Mouse (Mus musculus) hindbrain, embryonic 16.5 days (tissue): Measurements from ENCODE around the gene Cnga3. TPM values are rescaled to one million over a fixed set of nuclear protein-coding genes. Genes with fewer than 3 reads are reported as not detected.

Experiments
- ATAC-seq: fragments of 200-750 bp; cut with Nextera tagmentation; 2 replicates; pipeline ENCODE4 v1.8.0; 2017; ENCODE audit warnings: moderate TSS enrichment, moderate library complexity
- H3K27ac ChIP-seq: fragments of 300-500 bp; sonication (generic); 2 replicates; pipeline ENCODE4 v1.5.1; 2014; ENCODE audit warnings: low read depth, mild to moderate bottlenecking, control low read depth, low read length, moderate library complexity
- H3K27me3 ChIP-seq: fragments of 300-500 bp; sonication (generic); replicated peaks from 2 replicates; pipeline ENCODE4 v1.6.1; 2014; ENCODE audit warnings: low read length; ENCODE audit not compliant: control insufficient read depth, insufficient read depth
- H3K36me3 ChIP-seq: fragments of 300-500 bp; sonication (generic); 2 replicates; pipeline ENCODE4 v1.6.1; 2014; ENCODE audit warnings: mild to moderate bottlenecking, low read length, moderate library complexity, mixed read lengths; ENCODE audit not compliant: control insufficient read depth, insufficient read depth
- H3K4me1 ChIP-seq: fragments of 300-500 bp; sonication (generic); 2 replicates; pipeline ENCODE4 v1.6.1; 2014; ENCODE audit warnings: low read depth, low read length; ENCODE audit not compliant: control insufficient read depth, insufficient read depth
- H3K4me2 ChIP-seq: fragments of 300-500 bp; sonication (generic); 2 replicates; pipeline ENCODE4 v1.6.1; 2014; ENCODE audit warnings: mild to moderate bottlenecking, low read length, control low read depth, moderate library complexity
- H3K4me3 ChIP-seq: fragments of 300-500 bp; sonication (generic); 2 replicates; pipeline ENCODE4 v1.5.1; 2014; ENCODE audit warnings: mild to moderate bottlenecking, low read length, control low read depth, moderate library complexity
- H3K9ac ChIP-seq: fragments of 300-500 bp; sonication (generic); 2 replicates; pipeline ENCODE4 v1.6.1; 2014; ENCODE audit warnings: low read depth, mild to moderate bottlenecking, control low read depth, low read length, moderate library complexity
- H3K9me3 ChIP-seq: fragments of 300-500 bp; sonication (generic); 2 replicates; pipeline ENCODE4 v1.6.1; 2014; ENCODE audit warnings: mild to moderate bottlenecking, low read length, moderate library complexity; ENCODE audit not compliant: control insufficient read depth
- WGBS: fragments of 180-500 bp; shearing (Covaris S2); extraction: QIAGEN DNeasy Blood & Tissue Kit; methylation state at CpG from one replicate; pipeline ENCODE4 v1.1.7; 2014; 5-methylcytosine and 5-hydroxymethylcytosine counted together
- polyA plus RNA-seq: library from polyadenylated mRNA; unstranded; fragments of >200 nt; fragmentation: Nextera tagmentation; extraction: Ambion mirVana; gene quantifications from 2 replicates; pipeline ENCODE4 v1.2.1, GENCODE M21; 2015

The Cnga3 gene
- polyA plus RNA-seq, 1 experiment from 2014 or later = 0.20 TPM

DNA sequence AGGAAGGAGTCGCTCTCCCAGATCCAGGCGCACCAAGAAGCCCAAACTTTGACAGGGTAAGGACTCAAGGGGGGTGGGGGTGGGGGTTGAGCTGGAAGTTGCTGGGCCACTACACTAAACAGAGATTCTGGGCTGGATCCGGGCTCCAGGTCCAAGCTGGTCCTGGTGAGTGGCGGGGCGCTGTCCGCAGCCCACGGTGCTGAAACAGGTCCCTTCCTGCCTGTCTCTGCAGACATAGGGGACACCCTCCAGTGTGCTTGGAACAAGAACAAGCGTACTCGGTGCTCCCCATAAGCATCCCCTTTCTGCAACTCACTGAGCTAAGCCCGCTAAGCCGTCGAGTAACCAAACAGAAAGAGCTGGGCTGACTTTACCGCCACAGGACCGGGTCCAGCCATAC, 4.2 kb downstream of the Cnga3 start:
- H3K9me3 ChIP-seq = no peaks in the 10 kb centered on the region
- H3K9ac ChIP-seq = no peak overlapping the region
- H3K4me3 ChIP-seq = no peak overlapping the region
- peaks cover 16% of the 10 kb centered on the region for H3K4me1 ChIP-seq
- ATAC-seq = no peak
- H3K27ac ChIP-seq = no peak overlapping the region
- no peaks in the 10 kb centered on the region for H3K36me3 ChIP-seq
- no peaks in the 10 kb centered on the region for H3K27me3 ChIP-seq
- WGBS = 12% methylated on average over 14 of the region's 14 CpGs
- H3K4me2 ChIP-seq = no peak overlapping the region

- ATAC-seq = no peak; the same call in 1 of the 2 replicates
- Histone ChIP-seq H3K27me3 (no peaks in the 10 kb centered on the region), H3K9me3 (no peaks in the 10 kb centered on the region), H3K4me1 (peaks cover 16% of the 10 kb centered on the region), H3K36me3 (no peaks in the 10 kb centered on the region), H3K9ac (no peak overlapping the region), H3K27ac (peak overlapping the region; percentile 57; the same call in 1 of the 2 replicates), H3K4me3 (no peak overlapping the region), H3K4me2 (no peak overlapping the region)
- WGBS = 77% methylated on average over 5 of the region's 5 CpGs
Measured at GRCm38 (mm10) chr1:37219593-37219992, 5.4 kb downstream of the Cnga3 start.

DNA sequence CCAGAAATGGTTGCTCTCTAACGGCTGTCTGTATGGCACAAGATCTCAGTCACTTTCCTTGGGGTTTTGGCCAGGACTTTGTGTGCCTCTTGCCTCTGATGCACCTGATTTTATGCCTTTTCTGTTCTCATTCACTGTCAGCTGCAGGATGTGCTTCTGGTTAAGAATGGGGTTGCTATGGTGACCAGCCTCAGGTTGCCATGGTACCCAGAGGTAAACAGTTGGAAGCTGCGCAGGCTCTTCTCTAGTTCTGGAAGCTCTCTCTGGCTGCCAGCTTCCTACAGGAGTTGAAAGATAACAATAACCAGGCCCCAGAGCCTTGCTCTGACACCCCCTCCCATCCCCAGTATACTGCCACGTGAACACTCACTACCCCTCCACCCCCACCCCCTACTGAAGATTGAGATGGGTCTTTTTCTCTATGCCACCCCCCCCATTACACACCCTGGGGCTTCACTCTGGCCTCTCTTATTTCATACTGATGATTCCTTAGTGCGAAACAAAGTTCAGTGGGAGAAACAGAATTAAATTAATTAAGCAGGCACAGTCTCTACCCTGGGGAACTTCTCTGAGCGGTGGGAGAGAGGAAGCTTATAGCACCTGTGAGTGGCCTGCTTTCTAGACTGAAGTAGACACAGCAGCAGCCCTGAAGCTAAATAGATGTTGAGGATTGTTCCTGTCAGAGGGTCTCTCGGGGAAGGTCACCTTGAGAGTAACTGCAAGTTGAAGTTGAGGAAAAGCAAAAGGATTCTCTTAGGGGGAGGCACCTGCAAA, 6.1 kb downstream of the Cnga3 start:
- 26% methylated on average over 6 of the region's 6 CpGs for WGBS
- Histone ChIP-seq H3K36me3 (no peaks in the 10 kb centered on the region), H3K4me2 (peak overlapping the region; percentile 20; the same call in 1 of the 2 replicates), H3K4me3 (no peak overlapping the region), H3K4me1 (peaks cover 16% of the 10 kb centered on the region), H3K9ac (no peak overlapping the region), H3K27me3 (no peaks in the 10 kb centered on the region), H3K9me3 (no peaks in the 10 kb centered on the region), H3K27ac (peak overlapping the region; percentile 57; the same call in 1 of the 2 replicates)
- ATAC-seq = peak; percentile 98

- ATAC-seq = no peak
- H3K4me2 ChIP-seq = no peak overlapping the region
- H3K36me3 ChIP-seq = no peaks in the 10 kb centered on the region
- 78% methylated on average over 7 of the region's 7 CpGs for WGBS
- H3K27ac ChIP-seq = no peak overlapping the region
- no peaks in the 10 kb centered on the region for H3K9me3 ChIP-seq
- H3K4me3 ChIP-seq = no peak overlapping the region
- no peaks in the 10 kb centered on the region for H3K27me3 ChIP-seq
- H3K9ac ChIP-seq = no peak overlapping the region
- H3K4me1 ChIP-seq = peaks cover 16% of the 10 kb centered on the region
Measured at GRCm38 (mm10) chr1:37222002-37222401, 7.8 kb downstream of the Cnga3 start.

- Histone ChIP-seq H3K4me3 (no peak overlapping the region), H3K4me2 (no peak overlapping the region), H3K4me1 (no peaks in the 10 kb centered on the region), H3K36me3 (no peaks in the 10 kb centered on the region), H3K9ac (no peak overlapping the region), H3K9me3 (no peaks in the 10 kb centered on the region), H3K27me3 (no peaks in the 10 kb centered on the region), H3K27ac (no peak overlapping the region)
- WGBS = 72% methylated on average over 6 of the region's 6 CpGs
- ATAC-seq = no peak
Measured at GRCm38 (mm10) chr1:37230404-37230803, 16.2 kb downstream of the Cnga3 start.

GRCm38 (mm10) chr1:37231295-37231701, 17.1 kb downstream of the Cnga3 start:
- H3K9ac ChIP-seq = no peak overlapping the region
- no peak overlapping the region for H3K4me3 ChIP-seq
- no peaks in the 10 kb centered on the region for H3K9me3 ChIP-seq
- H3K4me2 ChIP-seq = no peak overlapping the region
- ATAC-seq = no peak
- H3K36me3 ChIP-seq = no peaks in the 10 kb centered on the region
- no peak overlapping the region for H3K27ac ChIP-seq
- H3K27me3 ChIP-seq = no peaks in the 10 kb centered on the region
- no peaks in the 10 kb centered on the region for H3K4me1 ChIP-seq
- WGBS = 70% methylated on average over 6 of the region's 6 CpGs

- Histone ChIP-seq H3K9ac (no peak overlapping the region), H3K27me3 (no peaks in the 10 kb centered on the region), H3K9me3 (no peaks in the 10 kb centered on the region), H3K27ac (no peak overlapping the region), H3K4me1 (0 out of 2 replicates have a peak, but pooled peaks cover 2% of the 10 kb centered on the region), H3K36me3 (no peaks in the 10 kb centered on the region), H3K4me3 (no peak overlapping the region), H3K4me2 (no peak overlapping the region)
- WGBS = 46% methylated on average over 10 of the region's 10 CpGs
- peak; percentile 55 for ATAC-seq
Measured at GRCm38 (mm10) chr1:37239045-37239635, 24.9 kb downstream of the Cnga3 start.

DNA sequence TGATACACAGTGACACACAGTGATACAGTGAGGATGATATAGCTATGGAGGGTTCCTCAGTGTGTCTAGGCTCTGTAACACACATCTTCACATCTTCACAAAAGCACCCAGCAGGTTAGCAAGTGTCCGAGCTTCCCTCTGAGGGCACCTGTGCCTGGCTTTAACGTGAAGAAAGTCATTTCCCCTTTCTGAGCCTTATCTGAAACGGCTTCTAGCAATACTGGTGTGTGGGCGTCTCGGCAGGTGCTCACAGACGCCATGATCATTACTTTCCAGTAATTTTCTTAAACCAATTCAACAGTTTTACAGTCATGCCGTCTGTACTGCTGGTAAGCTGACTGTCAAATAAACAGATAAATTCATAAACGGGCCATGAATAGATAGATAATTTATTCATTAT, 28.0 kb downstream of the Cnga3 start:
- no peak overlapping the region for H3K9ac ChIP-seq
- no peaks in the 10 kb centered on the region for H3K36me3 ChIP-seq
- H3K27me3 ChIP-seq = no peaks in the 10 kb centered on the region
- no peak for ATAC-seq
- 0 out of 2 replicates have a peak, but pooled peaks cover 2% of the 10 kb centered on the region for H3K4me1 ChIP-seq
- H3K27ac ChIP-seq = no peak overlapping the region
- no peaks in the 10 kb centered on the region for H3K9me3 ChIP-seq
- H3K4me3 ChIP-seq = no peak overlapping the region
- WGBS = 78% methylated on average over 8 of the region's 8 CpGs
- H3K4me2 ChIP-seq = no peak overlapping the region

GRCm38 (mm10) chr1:37246476-37246875, 32.2 kb downstream of the Cnga3 start:
- Histone ChIP-seq H3K4me1 (no peaks in the 10 kb centered on the region), H3K9me3 (no peaks in the 10 kb centered on the region), H3K27me3 (no peaks in the 10 kb centered on the region), H3K4me3 (no peak overlapping the region), H3K9ac (no peak overlapping the region), H3K27ac (no peak overlapping the region), H3K36me3 (no peaks in the 10 kb centered on the region), H3K4me2 (no peak overlapping the region)
- 97% methylated on average over 2 of the region's 2 CpGs for WGBS
- ATAC-seq = no peak
